Mouse (Mus musculus) cortical plate, adult 2 months (tissue): ENCODE data around the gene Neurog1.

Experiments
- CTCF ChIP-seq: fragments of 200-500 bp; IDR thresholded peaks from 2 replicates; pipeline ENCODE4 v1.5.1; 2011; ENCODE audit warnings: mild to moderate bottlenecking, control low read depth, low read length; ENCODE audit not compliant: insufficient read depth; ENCODE audit errors: extremely low read depth
- POLR2A ChIP-seq: fragments of 200-500 bp; IDR thresholded peaks from 2 replicates; pipeline ENCODE4 v1.6.1; 2011; ENCODE audit warnings: mild to moderate bottlenecking, low read length, control low read depth; ENCODE audit not compliant: insufficient read depth; ENCODE audit errors: extremely low read depth

GRCm38 (mm10) chr13:56258196-56259020 lies 6.4 kb upstream of the Neurog1 start:
- no peak for TF ChIP-seq CTCF
- TF ChIP-seq POLR2A: no peak
